Mouse (Mus musculus): Measurements from ENCODE around the gene Gas2l3.

The Gas2l3 gene

DNA sequence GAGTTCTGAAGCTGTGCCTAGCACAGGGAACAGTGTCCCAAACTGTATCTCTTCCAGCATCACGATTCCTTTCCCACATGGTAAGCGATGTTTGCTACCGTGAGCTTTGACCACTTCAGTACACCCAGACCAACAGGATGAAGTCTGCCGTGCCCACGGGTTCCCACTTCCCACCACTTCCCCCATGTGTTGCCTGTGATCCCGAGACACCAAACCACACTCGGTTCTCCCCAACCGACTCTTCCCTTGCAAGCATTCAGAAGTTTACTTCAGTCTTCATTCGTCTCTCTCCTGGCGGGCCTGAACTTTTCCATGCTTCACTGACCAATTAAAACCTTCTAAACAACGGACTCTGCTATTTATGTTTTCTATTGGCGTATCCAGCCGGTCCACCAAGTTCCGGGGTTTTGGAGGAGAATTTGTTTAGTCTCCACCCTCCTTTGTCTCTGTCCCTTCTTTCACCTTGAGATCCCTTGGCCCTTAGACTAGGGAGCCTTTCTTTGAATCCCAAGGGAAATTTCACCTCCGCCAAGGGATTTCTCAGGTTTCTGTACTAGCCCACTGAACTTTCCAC lies 9.4 kb upstream of the Gas2l3 start:
- in situ Hi-C loops (cut with MboI; ENCODE audit: unreplicated experiment in 2 of 2): loop anchor here in 1 of 2 experiments (10.0 to 25.0 kb wide), 3 partner anchors 292 to 1066 kb away; partner anchors contain the start of genes Dram1, Gnptab and Uhrf1bp1l

DNA sequence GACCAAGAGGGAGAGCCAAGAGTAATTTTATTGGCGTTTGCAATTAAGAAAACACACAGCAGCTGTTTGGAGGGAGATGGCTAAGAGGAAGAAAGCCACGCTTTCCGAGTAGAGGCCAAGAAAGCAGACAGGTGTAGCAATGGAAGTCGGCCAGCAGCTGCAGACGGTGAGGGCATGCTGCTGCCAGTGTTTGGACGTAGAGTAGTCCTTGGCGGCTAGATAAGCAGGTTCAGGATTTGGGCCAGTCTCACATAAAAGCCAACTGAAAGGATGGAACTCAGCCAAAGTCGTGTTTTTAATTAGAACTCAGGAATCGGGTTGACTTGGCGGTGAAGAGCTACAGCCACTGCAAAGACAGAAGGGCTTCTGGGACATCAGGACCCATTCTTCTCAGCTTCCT lies 6.6 kb upstream of the Gas2l3 start:
- in situ Hi-C loops (cut with MboI; ENCODE audit: unreplicated experiment in 2 of 2): loop anchor here in 1 of 2 experiments (10.0 to 25.0 kb wide), 3 partner anchors 294 to 1063 kb away; partner anchors contain the start of genes Dram1, Gnptab and Uhrf1bp1l

DNA sequence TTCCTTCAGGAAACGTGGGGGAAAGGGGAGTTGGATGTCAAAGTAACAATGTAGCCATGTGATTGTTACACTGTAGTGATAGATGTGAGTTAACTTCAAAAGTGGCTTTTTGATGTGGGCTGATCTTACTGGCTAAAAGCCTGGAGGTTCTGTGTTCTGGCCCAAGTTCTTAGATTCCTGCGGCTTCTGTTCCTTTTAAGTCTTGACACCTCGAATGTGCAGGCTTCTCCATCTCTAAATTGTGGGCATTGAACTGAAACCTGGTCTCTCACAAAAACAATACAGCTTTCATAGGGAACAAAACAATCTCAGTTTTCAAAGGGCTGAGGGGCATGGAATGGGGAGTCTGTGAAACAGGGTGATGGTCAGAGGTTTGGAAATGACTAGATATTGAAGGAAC lies 614 bp upstream of the Gas2l3 start:
- in situ Hi-C loops (cut with MboI; ENCODE audit: unreplicated experiment in 2 of 2): loop anchor here (10.0 to 25.0 kb wide), 4 partner anchors 300 to 1743 kb away; partner anchors contain the start of genes Tmpo (in 1 of the 2) and Uhrf1bp1l (in 1 of the 2)

DNA sequence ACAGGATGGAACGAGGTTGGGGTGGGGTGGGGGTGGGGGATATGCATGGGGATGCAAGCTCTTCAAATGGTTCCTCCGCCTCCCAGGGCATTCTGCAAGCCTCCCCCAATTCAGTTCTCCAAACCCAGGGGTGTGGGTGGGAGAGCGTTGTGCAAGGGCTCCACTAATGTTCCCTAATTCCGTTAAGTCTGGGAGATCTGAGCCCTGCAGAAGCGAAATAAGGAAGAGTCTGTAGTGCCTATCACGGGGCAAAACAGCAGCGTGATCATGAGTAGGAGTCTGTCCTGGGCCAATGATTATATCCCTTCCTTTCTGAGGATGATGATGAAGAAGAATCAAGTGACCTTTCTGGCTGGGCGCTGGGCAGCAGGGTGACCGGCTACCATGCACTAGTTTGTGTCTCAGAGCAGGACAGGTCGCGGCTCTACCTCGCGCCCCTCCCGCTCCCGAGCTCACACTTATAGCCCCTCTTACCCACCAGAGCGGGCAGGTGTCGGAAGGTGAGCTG lies 598 bp downstream of the Gas2l3 start:
- in situ Hi-C loops (cut with MboI; ENCODE audit: unreplicated experiment in 2 of 2): loop anchor here (10.0 to 25.0 kb wide), 4 partner anchors 302 to 1744 kb away; partner anchors contain the start of genes Tmpo (in 1 of the 2) and Uhrf1bp1l (in 1 of the 2)

DNA sequence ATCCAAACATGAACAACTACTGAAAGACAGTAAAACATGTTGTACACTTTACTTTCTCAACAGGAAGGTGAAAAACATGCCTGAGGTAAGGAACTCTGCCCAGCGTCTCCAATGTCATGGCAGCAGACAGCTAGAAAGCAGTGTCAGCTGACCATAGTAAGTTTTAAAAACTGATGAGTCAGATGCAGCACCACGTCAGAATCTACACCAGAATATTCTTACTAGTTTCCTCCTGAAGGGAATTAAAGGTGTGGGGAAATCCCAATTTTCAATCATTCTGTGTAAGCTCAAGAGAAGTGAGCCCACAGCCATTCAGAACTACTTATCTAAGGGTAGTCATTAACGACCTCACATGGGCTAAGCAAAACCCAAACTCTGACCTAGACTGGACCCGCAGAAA lies 1.1 kb downstream of the Gas2l3 start:
- in situ Hi-C loops (cut with MboI; ENCODE audit: unreplicated experiment in 2 of 2): loop anchor here (10.0 to 25.0 kb wide), 4 partner anchors 302 to 1745 kb away; partner anchors contain the start of genes Tmpo (in 1 of the 2) and Uhrf1bp1l (in 1 of the 2)

DNA sequence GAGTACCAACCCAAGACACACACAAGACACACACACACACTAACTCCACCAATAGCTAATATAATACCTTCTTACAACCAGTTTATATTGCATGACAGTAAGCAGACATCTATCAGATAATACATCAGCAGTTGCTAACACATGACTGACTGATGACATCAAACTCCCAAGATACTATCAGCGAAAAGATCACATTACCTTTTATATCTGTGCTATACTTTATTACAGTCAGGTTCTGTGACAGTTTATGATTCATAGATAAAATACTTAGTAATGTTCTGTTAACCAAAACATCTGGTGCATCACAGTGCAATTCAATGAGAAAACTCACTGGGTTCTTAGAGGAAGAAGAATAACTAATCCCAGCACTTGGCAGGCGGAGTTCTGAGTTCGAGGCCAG lies 1.8 kb downstream of the Gas2l3 start:
- in situ Hi-C loops (cut with MboI; ENCODE audit: unreplicated experiment in 2 of 2): loop anchor here (10.0 to 25.0 kb wide), 4 partner anchors 303 to 1745 kb away; partner anchors contain the start of genes Tmpo (in 1 of the 2) and Uhrf1bp1l (in 1 of the 2)

DNA sequence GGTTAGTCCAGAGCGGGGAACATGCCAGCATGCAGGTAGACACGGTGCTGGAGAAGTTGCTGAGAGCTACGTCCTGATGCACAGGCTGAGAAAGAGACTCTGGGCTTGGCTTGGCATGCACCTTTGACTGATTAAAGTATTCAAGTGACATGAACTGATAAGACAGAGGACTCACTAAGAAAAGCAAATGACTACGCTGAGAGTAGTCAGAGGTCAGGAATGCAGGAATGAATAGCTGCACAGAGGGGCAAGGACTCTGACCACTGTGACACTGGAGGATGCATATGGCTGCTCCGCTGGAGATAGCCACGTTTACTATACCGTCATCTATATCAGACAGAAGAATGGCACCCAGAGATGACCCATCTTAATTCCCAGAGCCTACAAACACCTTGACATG lies 4.4 kb downstream of the Gas2l3 start:
- in situ Hi-C loops (cut with MboI; ENCODE audit: unreplicated experiment in 2 of 2): loop anchor here (25.0 kb wide), 3 partner anchors 1027 to 1748 kb away; partner anchors contain the start of gene Tmpo (in 1 of the 2)

DNA sequence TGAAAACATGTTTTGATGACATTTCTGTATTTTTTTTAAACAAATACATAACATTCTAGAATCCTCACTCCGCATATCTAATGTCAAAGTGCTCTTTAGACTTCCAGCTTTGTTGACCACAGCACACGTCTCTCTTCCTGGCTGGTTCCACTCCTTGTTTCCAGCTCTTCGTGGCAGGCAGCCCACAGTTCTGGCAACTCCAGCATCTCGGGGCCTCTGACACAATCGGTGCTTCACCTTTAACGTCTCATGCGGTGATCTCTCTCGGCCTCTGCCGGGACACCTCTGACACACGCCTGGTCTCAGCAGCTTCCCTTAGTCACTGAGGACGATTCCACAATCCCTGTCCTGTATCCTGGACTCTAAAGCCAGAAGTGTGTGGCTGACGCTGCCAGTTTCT lies 5.8 kb downstream of the Gas2l3 start:
- in situ Hi-C loops (cut with MboI; ENCODE audit: unreplicated experiment in 2 of 2): loop anchor here (25.0 kb wide), 3 partner anchors 1026 to 1749 kb away; partner anchors contain the start of gene Tmpo (in 1 of the 2)

DNA sequence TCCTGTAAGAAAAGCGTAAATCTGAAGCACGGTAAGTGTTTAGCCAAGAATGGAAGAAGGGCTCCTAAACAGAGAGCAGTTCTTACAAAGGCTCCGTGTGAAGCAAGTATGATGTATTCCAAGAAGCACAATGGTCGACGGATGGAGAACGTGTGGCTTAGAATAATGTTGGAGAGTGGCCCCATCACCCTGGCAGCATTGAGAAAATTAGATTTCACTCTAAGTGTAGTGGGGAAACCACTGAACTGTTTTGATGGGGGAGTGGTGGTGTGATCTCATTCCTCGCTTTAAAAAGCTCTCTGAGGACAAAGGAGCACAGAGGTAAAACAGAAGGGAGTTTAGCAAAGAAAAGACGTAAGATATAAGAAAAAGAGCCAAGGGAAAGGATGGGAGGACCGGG lies 6.3 kb downstream of the Gas2l3 start:
- in situ Hi-C loops (cut with MboI; ENCODE audit: unreplicated experiment in 2 of 2): loop anchor here (25.0 kb wide), 3 partner anchors 1025 to 1750 kb away; partner anchors contain the start of gene Tmpo (in 1 of the 2)

DNA sequence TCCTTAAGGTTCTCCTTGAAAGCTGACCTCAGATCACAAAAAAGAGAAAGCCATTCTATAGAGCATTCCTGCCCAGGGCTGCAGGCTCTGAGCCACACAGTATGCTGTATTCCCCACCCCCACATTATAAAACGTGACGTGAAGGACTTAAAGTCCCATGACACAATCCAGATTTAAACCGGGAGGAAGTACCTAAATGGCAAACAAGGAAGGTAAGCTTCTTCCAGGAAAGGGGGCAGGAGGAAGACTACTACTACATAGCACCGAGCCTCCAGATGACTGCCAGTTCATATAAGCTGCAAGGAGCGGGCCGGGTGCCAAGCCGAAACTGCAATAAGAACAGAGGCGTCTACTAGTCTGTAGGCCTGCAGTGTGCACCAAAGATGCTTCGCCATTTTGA lies 7.8 kb downstream of the Gas2l3 start:
- in situ Hi-C loops (cut with MboI; ENCODE audit: unreplicated experiment in 2 of 2): loop anchor here (25.0 kb wide), 3 partner anchors 1024 to 1751 kb away; partner anchors contain the start of gene Tmpo (in 1 of the 2)

DNA sequence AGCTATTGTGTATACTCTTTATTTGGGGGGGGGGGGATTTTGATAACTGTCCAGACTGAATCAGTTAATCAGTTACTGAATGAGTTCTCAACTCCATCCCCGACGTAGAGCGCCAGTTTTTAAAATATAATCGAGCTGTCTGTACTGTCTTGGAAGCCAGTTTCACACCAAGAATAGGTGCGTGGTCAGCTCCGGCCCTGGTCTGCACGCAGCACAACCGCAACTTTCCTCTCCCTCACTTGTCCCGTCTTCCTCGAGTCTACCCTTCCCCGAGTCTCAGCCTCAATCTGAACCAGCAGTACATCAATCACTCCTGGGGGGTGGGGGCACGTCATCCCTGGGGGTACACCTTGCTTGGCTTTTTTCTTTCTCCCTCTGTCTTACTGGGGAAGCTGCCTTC lies 8.4 kb downstream of the Gas2l3 start:
- in situ Hi-C loops (cut with MboI; ENCODE audit: unreplicated experiment in 2 of 2): loop anchor here (25.0 kb wide), 3 partner anchors 1023 to 1752 kb away; partner anchors contain the start of gene Tmpo (in 1 of the 2)

DNA sequence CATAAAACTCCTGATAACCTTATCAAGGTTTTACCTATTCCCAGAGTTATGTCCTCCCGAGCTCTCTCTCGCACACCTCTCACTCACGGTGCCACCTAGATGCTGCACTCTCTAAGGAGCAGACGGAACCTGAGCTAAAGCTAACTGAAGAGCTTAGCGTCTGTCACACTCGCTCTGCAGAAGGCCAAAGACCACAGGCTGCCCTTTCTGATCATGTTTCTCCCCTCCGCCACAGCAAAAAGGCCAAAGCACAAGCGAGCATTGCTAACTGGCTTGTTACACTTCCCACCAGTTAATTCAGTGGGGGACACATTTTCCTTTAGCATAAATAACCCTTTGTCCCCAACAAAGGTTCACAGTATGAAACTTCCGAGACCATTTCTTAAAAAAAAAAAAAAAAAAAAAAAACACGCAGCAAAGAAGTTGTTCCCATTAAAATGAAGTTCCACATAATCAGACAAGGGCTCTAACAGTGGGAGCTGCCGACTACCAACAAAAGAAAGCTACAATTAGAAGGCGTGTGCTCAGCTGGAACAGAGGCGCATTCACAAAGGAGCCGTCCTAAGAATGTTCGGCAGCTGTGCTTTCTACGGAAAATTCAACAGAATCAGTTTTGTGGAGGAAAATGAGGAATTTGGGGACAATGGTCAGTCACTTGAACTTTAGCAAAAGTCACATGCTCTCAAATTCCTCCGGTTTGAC lies 9.1 kb downstream of the Gas2l3 start:
- in situ Hi-C loops (cut with MboI; ENCODE audit: unreplicated experiment in 2 of 2): loop anchor here (25.0 kb wide), 3 partner anchors 1022 to 1753 kb away; partner anchors contain the start of gene Tmpo (in 1 of the 2)

DNA sequence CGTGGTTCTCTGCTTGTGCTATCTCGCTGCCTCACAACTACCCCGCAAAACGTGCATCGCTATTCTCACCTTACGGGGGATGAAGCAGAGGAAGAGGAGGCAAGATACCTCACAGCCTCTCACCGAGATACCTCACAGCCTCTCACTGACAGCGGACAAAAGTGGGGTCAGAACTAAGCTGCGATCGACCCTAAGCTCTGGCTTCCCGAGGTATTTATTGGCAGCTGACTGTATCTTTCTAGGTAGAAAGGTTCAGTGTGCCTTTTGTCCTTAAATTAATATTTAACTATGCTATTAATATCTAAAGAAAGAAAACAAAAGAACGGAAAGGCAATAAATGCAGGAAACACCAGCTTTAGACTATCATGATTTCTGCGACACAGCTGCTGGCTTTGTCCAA lies 11.0 kb downstream of the Gas2l3 start:
- in situ Hi-C loops (cut with MboI; ENCODE audit: unreplicated experiment in 2 of 2): loop anchor here (25.0 kb wide), 3 partner anchors 1020 to 1755 kb away; partner anchors contain the start of gene Tmpo (in 1 of the 2)

DNA sequence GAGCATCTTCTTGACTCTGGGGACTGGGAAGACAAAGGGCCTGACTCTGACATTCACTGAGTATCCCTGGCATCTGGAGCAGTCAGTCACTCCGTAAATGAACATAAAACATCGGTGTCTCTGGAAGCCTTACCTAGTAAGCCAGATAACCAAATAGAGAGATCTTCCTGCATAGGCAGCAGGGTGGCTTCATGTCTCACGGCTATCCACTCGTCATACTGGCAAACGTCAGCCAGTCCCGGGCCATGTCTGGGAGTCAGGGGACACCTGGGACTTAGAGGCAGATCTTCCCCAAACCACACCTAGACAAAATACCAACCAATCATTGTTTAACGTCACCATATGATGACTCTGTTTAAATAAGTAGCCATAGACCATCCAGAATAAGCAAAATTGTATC lies 13.0 kb downstream of the Gas2l3 start:
- in situ Hi-C loops (cut with MboI; ENCODE audit: unreplicated experiment in 2 of 2): loop anchor here (25.0 kb wide), 3 partner anchors 1018 to 1757 kb away; partner anchors contain the start of gene Tmpo (in 1 of the 2)

DNA sequence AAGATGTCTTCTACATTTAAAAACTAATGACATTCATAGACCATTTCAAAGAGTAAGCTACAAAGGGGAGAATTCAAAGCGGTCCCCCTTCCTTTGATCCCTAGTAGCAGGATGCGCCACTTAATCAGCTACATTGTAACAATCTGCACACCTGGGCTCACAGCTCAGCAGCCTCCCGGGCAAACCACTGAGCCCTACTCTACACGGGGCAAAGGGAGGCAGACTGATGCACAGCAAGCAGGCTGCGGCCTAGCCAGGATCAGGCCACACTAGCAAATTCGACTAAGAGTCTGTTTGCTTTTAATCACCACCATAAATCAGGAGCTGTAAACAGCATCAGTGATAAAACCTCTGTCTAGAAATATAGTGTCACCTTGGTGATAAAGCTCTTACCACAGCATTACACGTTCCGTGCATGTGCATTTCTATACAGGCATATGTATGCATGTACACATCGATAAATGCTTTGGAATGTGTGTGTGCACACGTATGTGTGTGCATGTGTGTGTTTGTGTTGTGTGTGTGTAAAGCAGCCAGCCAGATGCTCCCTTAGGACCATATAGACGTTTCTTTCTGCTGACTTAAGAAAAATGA lies 18.9 kb downstream of the Gas2l3 start:
- in situ Hi-C loops (cut with MboI; ENCODE audit: unreplicated experiment in 2 of 2): loop anchor here (25.0 kb wide), 3 partner anchors 1013 to 1762 kb away; partner anchors contain the start of gene Tmpo (in 1 of the 2)

DNA sequence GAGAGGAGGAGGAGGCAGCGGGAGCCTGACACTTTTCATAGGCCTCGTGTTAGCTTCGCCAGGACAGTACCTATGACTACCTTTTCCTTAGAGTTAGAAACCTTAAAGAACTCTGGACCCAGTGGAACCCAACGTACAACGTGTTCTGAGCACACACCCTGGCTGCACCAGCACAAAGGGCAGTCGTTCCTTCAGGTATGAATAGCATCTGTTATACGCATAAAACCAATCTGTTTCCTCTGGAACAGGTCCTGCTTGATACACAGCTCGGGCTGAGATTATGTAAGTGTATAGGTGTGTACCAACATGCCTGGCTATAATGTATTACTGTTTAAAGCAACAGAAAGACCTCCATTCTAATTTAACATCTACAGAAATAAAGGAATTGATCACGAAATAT lies 19.6 kb downstream of the Gas2l3 start:
- in situ Hi-C loops (cut with MboI; ENCODE audit: unreplicated experiment in 2 of 2): no loop called here

DNA sequence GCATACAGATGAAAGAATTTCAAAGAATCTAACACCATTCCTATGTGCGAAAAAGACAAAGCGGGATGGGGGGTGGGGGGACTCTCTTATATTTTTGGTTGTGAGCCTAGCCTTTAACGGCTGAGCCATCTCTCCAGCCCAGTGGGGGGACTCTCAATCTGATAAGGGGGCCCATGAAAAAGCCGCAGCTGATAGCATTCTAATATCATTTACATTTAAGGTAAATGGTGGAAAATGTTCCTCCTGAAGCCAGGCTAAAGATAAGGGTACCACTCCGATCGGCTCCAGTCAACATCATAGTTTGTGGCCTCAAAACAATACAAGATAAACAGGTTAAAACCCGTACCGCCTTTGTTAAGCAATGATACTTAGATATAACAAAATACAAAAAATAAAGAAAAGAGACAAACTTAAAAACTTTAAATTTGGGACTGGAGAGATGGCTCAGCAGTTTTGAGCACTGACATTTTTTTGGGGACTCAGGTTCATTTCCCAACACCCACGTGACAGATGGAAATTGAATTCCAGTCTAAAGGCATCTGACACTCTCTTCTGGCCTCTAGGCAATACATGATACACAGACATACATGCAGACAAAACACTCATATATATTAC lies 20.5 kb downstream of the Gas2l3 start:
- in situ Hi-C loops (cut with MboI; ENCODE audit: unreplicated experiment in 2 of 2): no loop called here

DNA sequence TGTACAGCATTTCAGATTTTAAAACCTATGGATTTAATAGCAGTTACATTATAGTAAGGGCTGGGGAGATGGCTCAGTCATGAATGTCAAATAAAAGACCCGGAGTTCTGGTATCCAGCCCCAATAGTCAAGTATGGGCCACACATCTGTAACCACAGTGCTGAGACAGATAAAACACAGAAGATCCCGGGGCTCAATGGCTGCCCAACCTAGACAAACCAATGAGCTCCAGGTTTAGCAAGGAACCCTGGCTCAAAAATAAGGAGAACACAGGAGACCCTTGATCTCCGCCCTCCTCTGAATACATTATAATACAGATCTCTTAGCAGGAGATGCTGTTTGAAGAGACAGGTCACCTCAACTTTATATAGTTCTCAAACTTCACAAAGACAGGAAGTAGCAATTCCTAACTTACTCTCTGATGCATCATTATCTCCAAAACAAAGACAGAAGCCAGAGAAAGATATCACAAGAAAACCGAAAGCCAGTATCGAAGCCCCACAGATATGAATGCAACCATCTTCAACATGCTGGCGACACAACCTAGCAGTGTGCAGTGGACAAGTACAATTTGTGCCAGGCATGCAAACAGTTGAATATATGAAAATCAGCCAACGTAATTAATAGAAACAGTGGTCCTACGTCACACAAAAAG lies 21.1 kb downstream of the Gas2l3 start:
- in situ Hi-C loops (cut with MboI; ENCODE audit: unreplicated experiment in 2 of 2): no loop called here

DNA sequence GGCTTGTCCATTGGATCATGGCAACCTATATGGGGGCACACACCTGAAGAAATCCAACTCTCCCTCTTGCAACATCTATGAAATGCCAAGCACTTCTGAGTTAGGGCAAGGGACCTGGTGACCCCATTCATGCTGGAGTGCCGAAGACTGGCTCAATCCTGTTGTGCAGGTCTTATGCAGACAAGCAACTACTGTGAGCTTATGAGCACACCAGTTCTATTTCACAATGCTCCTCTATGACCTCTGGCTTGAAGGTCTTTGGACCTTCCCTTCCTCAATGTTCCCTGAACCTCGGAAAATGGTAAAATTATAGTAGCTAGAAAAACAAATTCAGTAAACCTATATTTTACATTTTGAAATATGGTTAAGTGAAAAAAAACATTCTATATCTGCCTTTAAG lies 25.8 kb downstream of the Gas2l3 start:
- in situ Hi-C loops (cut with MboI; ENCODE audit: unreplicated experiment in 2 of 2): no loop called here

Measured in v-Abl transformed pro-B cells (cell line).